Mouse (Mus musculus): ENCODE measurements around the gene Tmem40.

DNA sequence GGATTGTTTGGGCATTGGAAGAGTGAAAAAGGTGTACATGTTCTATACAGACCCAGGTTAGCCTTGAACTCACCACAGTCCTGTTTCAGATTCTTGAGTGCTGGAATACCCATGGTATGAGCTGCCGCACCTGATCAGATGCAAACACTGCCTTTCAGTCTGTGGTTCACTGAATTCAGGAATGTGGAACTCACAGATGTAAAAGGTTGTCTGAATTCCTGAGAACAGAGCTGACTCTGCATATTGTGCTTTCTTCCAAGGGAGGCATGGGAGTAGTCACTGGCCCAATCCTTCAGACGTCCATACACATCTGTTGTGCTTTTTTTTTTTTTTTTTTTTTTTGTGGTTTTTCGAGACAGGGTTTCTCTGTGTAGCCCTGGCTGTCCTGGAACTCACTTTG lies 50.9 kb downstream of the Tmem40 start:
- TF ChIP-seq CTCF (IDR thresholded peaks at IDR 0.05; ENCODE audit: borderline replicate concordance, extremely low read depth, insufficient read depth, insufficient read length) (no peak), POLR2A (IDR thresholded peaks at IDR 0.05; ENCODE audit: borderline replicate concordance, extremely low read depth, insufficient read depth, insufficient read length, poor library complexity, severe bottlenecking) (no peak)

Measured in brain, embryonic 14.5 days (tissue).